Mouse (Mus musculus): ENCODE measurements around the gene Efs.
"Not testable (repeated sequence)": the region's sequence is repeated elsewhere in the genome, so short reads cannot be mapped to it uniquely, and the experiment has no call there.

Gene Efs

DNA sequence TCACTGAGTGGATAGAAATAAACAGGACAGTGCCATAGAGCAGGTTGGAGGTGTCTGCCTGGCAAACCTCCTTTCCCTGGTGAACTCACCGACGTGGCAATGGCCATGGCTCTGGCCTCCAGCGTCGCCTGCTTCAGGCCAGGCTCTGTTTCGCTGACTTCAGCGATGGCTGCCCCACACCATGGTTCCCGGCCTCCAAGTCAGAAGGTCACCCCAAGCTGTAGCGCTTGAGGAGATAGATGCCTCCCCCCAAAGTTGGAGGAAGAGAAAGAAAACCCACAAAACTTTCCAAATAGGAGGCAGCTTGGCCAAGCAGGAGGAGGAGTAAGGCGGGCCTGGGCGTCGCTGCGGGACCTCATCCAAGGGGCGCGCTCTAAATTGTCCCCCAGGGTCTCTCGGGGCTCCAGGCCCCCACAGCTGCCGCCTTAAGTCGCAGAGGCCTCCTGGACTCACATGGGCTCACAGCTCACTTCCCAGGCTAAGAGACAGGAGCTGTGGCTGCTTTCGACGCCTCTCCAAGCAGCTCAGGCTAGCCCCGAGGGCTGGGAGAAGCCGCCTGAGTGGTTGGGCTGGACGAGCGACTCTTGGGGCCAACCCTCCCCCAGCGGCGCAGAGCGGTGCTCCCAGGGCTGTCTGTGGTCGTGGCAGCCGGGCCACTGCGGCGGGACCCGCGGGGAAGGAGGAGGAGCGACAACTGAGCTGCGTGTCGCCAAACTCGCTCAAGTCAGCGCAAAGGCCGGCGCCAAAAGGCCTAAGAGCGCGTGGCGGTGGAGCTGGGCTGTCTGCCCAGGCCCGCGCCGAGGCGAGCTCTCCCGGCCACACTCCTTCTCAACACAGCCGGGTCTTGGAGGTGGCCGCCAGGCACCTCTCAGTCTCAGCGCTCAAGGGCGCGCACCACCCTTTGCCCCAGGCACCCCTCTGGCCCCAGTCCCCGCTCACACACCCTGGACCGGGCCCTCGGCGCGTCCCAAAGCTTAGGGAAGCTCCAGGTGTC is at the start of gene Efs:
TSS of gene Efs (minus strand) at position 778 of the 994 bp plus-strand sequence.
- peak; percentile 81 for DNase-seq

DNA sequence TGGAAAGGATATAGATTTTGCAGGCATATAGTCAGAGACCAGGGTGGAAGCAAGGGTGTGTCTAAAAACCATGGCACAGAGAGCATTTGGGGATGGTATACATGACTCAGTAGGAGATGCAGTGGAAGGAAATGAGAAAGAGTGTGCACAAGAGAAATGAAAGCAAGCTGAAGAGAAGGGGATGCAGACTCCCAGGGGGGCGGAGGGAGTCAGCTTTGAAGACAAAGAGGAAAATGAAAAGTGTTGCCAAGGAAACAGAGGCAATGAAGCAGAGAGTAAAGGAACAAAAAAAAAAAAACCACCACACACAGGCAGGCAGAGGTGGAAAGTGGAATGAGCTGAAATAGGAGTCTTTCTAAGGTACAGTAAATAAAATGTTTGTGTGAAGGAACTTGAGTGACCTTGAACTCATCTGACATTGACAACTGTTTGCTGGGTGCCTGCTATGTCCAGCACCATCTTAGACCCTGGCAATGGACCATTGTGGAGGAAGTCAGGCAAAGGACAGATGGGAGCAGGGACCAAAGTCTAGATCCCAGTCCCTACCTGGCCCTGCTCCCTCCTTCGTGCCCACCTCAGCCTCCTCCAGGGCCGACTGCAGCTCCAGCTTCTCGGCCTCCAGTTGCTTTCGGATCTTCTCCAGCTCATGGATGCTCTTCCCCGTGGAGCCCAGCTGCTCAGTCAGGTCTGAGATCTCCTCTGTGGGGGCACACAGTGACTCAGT is 48.3 kb upstream of the Efs start:
- no peak for DNase-seq

DNA sequence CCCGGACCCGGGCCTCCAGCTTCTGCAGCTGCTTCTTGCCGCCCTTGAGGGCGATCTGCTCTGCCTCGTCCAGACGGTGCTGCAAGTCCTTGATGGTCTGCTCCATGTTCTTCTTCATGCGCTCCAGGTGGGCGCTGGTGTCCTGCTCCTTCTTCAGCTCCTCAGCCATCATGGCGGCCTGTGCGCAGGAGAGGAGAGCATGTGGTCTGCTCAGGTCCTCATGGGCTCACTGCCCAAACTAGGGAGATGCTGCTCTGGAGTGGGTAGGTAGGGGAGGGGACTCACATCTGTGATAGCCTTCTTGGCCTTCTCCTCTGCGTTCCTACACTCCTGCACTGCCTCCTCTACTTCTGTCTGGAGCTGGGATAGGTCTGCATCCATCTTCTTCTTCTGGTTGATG is 46.9 kb upstream of the Efs start:
- not testable (repeated sequence) for DNase-seq

DNA sequence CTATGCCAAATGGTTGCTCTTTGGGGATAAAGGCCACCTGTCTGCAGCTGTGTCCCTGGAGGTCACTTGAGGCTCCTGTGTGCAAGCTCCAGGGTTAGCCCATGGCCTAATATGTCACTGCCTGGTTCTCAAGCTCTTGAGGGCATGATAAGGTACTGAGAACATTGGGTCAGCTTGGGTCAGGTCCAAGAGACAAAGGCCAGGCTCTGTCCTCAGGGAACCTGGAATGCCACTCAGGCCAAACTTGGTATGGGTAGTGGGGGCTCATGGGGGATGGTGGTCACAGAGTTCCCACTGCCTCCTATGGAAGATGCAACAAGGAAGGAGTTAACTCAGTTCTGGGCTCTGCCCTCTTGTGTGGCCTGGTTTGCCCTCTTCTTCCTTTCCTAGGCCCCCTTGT is 42.4 kb upstream of the Efs start:
- DNase-seq, result no peak

DNA sequence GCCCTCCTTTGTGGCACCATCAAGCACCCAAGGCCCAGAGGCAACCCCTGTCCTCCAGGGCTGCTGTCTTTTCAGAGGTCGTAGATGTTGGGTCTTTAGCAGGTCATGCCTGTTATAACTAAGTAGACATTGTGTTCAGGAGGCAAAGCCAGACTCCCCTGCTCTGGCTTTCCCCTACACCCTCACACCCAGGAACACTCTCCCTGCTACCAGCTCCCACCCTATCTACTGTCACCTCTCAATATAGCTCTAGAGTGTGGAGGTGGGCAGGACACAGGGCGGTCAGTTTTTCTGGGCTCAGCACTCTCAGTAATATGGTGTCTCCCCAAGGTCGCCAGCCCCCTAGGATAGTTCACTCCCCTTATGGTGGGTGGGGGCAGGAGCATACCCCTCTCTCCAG is 41.9 kb upstream of the Efs start:
- DNase-seq, result no peak

DNA sequence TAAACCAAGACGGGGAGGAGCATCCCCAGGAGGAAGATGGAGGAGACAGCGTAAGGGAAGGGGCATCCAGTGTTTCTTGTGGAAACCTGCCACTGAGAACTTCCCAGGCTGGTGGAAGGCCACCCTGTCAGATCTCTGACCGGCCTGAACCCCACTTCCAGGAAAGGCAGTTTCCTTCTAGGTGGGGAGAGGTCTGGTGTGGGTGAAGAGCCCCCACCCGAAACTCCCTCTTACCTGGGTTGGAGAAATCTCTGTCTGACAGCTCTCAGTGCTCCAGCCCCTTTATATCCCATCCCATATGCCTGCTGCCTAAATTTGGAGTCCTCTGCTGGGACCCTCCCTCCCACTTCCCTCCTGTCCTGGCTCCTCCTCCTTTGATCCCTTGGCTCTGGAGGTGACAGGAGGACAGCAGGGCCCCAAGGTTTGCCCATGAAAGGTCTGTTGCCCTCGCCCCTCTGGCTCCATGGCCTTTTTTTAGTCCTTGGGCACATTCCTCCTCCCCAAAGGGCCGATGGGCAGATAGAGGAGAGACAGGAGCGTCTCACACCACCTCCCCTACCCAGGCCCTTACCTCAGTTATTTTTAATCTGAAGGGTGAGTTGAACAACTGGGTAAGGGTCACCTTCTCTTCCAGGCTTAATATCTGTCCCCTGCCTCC is 40.5 kb upstream of the Efs start, which contains the start of gene Myh6:
TSS of gene Myh6 (minus strand) at position 608 of the 658 bp plus-strand sequence.
- DNase-seq, result no peak

DNA sequence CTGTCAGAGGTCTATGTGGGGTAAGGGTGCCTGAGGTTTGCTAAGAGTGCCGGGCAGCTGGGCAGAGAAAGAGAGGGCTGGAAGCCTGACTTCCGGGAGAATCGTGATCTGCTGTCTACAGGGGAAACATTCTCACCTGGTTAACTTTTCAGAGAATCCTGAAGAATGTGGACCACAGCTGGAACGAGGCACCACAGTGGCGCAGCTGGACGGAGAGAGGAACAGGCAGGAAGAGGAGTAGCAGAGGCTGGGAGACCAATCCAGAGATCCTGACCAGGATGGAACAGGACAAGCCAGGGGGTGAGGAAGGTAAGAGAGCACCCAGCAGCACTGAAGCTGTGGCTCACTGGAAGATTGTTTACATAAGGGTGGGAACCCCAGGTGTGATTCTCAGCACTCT is 39.7 kb upstream of the Efs start:
- DNase-seq, result no peak

DNA sequence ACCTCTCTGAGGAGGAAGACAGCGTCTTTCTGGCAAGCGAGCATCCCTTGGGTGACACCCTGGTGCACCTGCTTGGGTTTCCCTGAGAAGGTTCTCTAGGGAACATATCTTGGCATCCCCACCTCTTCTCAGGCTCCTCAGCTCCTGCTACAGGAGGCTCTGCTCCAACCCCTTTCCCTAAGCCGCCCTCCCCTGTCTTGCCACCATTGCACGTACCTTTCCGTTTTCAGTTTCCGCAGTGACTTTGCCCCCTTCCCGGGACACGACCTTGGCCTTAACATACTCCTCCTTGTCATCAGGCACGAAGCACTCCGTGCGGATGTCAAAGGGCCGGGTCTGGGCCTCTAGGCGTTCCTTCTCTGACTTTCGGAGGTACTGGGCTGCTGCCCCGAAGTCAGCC is 39.1 kb upstream of the Efs start:
- no peak for DNase-seq

DNA sequence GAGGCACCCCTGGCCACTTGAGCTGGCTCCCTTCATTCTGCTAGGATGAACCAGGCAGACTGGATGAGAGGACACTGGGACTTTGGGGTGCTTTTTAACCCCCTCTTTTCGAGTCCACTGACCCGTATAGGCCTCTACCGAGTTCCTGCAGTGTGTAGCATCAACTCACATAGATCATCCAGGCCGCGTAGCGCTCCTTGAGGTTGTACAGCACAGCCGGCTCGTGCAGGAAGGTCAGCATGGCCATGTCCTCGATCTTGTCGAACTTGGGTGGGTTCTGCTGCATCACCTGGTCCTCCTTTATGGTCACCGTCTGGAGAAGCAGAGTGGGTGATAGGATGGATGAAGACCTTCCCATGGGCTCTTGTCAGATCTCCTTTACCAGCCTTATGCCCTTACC is 37.8 kb upstream of the Efs start:
- no peak for DNase-seq

DNA sequence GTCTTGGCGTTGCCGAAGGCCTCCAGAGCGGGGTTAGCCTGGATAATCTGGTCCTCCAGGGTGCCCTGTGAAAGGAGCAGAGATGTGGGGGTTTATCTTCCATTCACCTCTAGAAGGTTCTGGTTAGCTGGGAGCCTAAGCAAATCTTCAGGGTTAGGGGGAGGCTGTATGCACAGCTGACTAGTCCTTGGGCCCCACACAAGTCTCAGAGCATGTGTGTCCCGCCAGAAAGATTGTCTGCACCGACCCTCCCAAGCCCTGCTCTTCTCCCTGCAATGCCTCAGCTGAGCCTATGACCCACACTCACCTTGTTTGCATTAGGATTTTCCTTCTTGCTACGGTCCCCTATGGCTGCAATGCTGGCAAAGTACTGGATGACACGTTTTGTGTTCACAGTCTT is 36.8 kb upstream of the Efs start:
- DNase-seq, result no peak

DNA sequence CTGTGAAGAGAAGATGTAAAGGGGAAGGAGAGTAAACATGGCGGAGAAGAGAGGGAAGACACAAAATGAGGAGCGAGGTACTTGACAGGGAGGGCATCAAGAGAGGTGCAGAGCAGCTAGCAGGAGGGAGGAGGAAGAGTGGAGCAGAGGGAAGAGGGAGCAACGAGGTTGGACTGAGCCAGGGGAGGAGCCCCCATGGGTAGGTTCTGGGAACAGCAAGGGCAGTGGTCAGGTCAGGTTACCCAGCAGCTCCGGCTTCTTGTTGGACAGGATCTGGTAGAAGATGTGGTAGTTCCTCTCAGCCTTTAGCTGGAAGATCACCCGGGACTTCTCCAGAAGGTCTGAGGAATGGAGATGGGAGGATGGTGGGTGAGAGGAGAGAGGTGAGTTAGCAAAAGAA is 35.6 kb upstream of the Efs start:
- DNase-seq, result no peak

DNA sequence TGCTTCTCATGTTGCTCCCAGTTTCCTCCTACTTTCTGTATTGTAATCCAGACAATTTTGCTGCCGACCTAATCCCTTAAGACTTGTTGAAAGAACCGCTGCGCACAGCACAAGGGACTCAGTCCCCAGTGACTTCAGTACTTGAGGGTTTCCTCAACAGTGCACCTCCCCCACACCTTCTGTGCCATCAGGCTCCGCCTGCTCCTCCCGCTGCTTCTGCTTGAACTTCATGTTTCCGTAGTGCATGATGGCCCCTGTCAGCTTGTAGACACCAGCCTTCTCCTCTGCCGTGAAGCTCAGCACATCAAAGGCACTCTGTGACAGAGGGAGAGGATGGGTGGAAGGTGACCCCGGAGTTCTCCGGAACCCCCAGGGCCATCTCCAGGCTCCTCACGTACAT is 34.8 kb upstream of the Efs start:
- DNase-seq, result no peak

DNA sequence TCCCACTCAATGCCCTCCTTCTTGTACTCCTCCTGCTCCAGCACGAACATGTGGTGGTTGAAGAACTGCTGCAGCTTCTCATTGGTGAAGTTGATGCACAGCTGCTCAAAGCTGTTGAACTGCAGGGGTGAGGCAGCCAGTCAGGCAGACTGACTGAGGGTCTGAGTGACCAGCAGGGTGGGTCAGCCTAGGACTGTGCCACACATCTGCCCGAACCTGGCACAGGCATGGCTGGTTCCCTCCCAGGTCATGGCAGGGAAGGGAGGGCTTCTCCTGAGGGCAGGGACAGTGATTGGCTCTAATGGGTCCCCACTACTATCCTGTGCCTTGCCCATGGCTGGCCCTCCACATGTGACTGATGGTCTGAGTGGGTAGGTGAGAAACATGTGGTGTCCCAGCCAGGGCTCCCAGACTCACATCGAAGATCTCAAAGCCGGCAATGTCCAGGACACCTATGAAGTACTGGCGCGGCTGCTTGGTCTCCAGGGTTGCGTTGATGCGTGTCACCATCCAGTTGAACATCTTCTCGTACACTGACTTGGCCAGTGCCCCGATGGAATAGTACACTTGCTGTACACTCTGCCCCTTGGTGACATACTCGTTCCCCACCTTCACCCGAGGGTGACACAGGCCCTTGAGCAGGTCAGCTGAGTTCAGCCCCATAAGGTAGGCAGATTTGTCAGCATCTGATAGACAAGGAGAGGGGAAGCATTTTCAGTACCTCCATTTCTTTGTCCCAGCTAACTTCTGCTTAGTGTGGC is 34.1 kb upstream of the Efs start:
- DNase-seq, result not testable (repeated sequence)

DNA sequence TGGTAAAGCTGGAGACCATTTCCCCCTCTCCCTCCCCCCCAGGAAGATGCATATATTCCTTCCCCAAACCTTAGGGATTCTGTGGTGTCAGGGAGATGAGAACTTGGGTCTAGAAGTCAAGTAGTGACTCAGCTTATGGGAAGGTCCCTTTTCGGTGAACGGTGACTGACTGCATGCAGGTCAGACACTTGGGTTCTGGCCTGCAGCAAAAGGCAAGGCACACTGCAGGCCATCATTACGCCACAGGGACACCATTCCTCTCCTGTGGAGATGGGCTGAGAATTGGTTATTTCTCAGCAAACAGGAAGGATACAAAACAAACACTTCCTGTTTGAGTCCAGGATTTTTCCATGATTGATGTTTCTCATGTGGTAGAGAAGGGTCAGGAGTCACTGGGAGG is 33.3 kb upstream of the Efs start:
- DNase-seq, result no peak

DNA sequence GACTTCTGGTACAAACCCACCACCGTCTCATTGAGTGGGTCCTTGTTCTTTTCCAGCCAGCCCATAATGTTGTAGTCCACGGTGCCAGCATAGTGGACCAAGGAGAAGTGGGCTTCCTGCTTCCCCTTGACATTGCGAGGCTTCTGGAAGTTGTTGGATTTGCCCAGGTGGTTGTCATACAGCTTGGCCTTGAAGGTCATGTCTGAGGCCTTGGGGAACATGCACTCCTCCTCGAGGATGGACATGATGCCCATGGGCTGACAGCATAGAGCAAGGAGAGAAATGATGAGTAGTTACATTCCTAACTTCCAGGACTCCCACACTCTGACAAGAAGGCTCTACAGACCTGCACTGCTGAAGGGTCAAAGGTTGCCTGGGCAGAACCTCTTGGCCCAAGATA is 32.6 kb upstream of the Efs start:
- DNase-seq, result no peak

DNA sequence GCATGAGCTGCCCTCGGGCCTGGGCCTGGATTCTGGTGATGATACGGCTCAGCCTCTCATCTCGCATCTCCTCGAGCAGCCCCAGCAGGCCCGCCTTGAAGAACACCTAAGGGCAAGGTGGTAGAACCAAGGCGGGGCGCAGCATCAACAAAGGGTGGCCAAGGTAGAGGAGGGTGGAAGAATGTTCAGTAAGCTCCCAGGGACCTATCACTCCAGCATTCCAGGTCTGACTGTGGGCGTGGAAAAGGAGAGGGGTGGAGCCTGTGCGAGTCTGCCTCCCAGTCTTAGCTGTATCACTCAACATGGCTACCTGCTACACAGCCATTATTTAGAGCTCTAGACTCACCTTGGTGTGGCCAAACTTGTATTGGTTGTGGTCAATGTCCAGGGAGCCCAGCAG is 30.6 kb upstream of the Efs start:
- no peak for DNase-seq

DNA sequence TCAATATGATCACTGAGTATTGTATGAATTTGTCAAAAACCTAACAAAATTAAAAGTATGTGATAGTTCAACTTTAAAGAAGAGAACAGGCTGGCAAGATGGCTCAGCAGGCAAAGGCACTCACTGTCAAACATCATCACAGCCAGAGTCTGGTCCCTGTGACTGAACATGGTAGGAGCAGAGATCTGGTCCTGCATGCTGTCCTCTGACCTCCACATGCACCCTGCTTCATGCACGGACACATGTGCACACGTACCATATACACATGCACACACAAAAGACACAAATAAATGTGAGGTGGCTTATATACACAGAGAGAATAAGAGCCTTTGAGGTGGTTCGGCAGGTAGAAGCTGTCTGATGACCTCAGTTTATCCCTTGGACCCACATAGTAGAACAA is 29.6 kb upstream of the Efs start:
- DNase-seq, result no peak

DNA sequence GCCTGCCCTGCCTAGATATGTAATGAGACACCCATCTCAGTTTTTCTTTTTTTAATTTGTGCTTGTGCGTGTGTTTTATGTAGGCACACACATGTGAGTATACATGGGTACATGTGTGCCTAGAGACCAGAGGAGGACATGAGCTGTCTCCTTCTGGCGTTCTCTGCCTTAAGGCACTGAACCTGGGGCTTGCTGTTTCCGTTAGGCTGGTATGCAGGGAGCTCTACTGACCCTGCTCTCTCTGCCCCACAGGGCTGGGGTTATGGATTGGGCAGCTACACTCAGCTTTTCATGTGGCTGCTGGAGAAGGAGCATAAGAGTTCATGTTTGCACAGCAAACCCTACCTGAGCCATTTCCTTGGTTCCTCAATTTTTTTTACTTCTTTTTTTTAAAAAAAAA is 28.5 kb upstream of the Efs start:
- DNase-seq, result no peak

DNA sequence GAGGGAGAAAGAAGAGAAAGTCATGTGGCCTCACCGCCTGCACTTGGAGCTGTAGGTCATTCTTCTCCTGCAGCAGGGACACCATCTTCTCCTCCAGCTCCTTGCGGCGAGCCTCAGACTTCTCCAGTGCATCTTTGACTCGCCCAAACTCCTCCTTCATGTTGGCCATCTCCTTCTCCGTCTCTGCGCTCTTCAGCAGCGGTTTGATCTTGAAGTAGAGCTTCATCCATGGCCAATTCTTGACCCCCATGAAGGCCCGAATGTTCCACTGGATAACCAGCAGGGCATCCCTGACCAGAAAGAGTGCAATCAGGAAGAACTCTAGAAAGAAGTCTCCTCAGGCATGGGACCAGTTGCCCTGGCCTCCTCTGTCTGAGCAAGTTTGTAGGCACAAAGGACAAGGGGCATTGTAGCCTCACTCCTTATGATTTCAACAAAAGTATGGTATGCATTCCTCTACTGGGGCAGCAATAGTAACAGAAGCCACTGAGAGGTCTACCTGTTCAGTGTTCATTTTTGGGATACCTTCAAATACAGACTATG is 27.8 kb upstream of the Efs start:
- no peak for DNase-seq

DNA sequence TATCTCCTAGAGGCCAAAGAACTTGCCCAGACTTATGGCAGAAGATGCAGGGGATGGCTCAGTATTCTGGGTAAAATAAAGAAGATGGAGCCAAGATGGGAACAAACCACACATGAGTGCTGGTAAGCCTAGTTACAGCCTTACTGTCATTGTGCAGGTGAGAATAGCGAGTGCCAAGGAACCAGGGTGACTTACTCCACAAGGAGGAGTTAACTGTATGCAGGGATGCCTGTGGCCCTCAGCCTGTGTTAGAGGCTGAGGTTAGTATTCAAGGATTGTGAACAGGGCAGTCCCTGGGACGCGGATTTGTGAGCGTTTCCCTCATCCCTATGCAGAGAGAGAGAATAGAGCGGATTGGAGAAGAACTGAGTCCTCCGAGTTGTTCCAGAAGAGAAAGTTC is 25.7 kb upstream of the Efs start:
- DNase-seq, result no peak

DNA sequence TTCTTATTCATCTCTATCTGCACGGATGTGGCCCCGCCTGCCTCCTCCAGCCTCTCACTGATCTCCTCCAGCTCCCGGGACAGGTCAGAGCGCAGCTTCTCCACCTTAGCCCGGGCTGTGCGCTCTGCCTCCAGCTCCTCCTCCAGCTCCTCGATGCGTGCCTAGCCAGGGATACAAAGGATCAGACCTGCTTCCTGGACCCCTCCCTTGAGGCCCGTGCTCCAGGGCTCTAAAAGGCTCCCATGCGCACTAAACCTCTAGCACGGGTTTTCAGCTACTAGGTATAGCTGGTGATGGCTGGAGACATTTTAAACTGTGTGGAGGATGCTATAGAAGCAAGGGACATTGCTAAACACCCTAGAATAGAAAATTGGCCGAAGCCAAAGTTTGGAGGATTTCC is 24.6 kb upstream of the Efs start:
- DNase-seq, result no peak

DNA sequence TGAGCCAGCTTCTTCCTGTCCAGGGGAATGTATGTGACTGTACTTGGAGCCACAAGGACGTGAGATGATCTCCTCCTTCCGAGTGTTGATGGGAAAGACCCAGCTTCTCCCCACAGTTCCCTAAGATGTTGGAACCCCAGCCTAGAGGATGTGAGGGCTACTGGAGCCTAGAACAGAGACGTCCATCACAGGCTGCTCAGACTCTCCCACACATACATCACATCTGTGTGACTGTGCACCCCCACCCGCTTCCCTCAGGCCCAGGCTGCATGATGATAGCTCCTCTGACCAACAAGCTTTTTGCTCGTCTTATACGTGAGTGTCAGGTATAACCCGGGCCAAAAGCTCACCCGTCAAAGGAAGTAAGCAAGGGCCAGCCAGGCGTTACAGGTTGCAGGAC is 22.9 kb upstream of the Efs start:
- DNase-seq, result no peak

DNA sequence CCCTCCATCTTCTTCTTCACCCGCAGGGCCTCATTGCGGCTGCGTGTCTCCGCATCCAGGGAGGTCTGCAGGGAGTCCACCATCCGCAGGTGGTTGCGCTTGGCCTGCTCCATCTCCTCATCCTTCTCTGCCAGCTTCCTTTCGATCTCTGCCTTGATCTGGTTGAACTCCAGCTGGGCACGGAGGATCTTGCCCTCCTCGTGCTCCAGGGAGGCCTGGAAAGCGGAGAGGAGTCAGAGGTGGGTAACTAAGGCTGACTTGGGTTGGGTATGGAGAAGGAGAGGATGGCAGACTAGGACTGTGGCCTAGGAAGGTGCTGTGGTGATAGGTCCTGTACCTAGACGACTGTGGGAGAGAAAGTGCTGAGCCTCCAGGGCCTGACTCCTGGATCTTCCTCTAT is 21.1 kb upstream of the Efs start:
- DNase-seq, result not testable (repeated sequence)
